Mouse (Mus musculus) naive thymus-derived CD4-positive, alpha-beta T cell, adult 5 months (primary cell): Measurements from ENCODE around the gene Pip4k2c. TPM values are rescaled to one million over a fixed set of nuclear protein-coding genes. Genes with fewer than 3 reads are reported as not detected.

Experiments used
- polyA plus RNA-seq: library from polyadenylated mRNA; unstranded; fragments of 100-300 nt; shearing (Covaris generic); gene quantifications from one replicate; pipeline ENCODE4 v1.2.1, GENCODE M21; 2017

Gene Pip4k2c
- polyA plus RNA-seq = 25.0 TPM

DNA sequence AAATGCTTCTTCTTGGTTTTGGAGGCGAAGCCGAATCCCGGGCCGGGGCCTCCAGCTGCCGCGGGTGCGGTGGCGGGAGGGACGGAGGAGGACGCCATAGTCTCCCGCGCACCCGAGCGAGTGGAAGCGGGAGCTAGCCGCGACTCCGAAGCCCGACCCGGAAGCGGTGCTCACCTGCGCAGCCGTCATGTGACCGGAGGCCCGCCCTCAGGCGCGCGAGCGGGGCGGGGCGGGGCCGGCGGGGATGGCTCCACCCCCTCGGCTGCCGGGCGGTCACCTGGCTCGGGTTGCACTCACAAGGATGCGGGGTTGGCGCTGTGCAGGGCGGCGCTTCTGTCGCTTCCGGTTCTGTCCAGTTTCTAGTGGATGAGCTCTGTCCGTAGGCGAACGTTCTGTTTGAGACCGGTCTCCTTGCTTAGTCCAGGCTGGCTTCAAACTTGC, at the start of gene Pip4k2c:
Gene Pip4k2c (minus strand): TSS at position 172 of the 441 bp plus-strand sequence.

DNA sequence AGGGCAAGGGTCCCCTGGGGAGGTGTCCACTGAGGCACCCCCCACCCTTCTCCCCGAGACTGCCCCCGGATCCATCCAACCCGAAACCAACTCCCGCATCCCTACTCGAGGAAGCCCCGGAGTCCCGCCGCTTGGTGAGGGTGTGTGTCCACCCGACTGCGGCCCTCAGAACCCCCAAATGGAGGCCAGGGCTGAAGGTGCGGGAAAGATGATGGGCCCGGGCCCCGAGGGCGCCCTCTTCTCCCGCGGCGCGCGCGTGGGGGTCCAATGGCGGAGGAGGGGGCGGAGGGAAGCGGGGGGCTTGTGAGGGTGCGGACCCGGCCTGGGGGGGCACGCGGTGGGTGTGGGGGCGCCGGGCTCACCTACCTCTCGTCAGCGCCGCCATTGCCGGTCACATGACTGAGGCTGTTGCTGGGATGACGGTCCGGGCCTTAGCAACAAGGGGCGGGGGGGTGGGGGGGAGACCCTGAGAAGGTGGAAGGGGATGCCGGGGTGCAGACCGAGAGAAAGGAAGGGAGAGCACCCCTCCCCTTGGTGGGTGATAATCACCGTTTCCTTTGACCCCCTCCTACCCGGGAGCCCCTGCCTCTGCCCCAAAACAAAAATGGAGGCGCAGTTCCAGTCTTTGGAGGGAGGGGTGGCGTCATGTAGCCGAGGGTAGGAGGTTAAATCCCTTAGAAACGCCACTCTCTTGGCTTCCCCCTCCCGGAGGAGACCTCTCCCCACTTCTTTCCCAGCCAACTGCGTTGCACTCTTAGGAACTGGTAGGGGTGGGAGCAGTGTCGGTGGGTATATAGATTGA, 15.9 kb downstream of the Pip4k2c start, which contains the start of gene Dtx3:
Gene Dtx3 (minus strand): TSS at position 401 of the 802 bp plus-strand sequence.

DNA sequence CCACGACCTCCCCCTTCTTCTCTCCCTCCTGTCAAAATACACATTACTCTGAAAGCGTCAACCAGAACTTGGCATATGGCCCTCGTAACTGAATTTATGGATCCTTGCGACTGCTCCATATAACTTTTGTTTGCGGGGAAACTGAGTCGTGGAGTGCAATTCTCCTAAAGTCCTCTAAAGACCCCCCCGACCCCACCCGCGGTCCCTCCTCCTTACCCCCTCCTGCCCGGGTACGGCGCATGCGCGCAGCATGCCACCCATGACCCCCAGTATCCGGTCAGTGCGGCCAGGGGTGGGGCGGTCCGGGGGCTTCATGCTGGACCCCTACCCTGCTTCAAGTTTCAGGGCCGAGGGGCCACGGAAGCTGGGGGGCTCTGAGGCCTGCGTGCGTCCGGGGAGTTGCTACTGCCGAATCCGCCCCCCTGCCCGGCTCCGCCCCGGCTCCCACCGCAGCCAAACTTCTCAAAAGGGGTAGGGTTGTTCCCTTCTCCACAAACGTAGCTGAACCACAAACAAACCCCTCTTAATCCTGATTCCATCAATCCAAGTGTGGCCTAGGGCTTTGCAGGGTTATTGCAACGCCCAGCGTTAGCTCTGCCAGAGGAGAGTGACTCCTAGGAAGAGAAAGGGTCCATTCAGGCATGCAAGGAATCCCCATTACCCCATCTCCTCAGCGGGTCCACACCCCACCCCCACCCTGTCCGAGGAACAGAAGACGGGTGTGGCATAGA, 21.6 kb downstream of the Pip4k2c start, which contains the start of gene Arhgef25:
Gene Arhgef25 (minus strand): TSS at position 433 of the 731 bp plus-strand sequence.

DNA sequence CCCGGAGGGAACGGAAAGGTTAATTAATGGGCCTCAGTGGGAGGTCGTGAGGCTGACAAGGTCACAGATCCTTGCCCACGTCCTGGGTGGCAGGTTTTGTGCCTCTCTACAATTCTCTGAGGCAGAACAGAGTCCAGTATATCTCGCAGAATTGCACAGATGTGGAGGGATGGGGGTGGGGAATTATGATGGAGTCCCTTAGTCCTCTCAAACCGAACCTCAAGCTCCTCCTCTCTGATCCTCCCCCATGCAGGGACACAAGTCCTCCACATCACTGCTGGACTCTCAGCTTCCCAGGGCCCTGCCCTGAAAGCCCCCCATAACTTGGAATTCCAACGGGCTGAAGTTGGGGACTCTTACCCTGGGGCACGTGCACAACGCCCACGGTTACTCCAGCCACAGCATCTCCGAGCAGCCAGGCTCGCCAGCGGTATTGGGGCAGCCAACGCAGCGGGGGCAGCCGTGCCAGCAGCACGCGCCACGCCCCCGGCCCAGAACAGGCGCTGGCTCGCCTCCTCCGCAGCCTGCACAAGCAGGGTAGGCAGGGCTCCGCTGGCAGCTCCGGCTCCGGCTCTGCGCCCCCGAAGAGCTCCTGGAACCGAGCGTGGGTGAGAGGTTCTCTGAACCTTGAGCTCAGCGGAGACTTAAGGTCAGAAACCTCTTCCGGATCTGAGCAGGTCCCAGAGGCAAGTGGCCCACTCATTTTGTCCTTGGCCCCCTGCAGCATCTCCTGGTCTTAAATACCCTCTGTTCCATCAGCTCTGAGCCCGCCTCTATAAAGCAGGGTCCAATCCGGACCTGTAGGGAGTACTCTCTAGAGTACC, 31.3 kb downstream of the Pip4k2c start, which contains the start of gene Slc26a10:
Gene Slc26a10 (minus strand): TSS at position 775 of the 824 bp plus-strand sequence.

GRCm38 (mm10) chr10:127164631-127165353, 46.6 kb downstream of the Pip4k2c start, which contains the start of gene B4galnt1:
Gene B4galnt1 (plus strand): TSS chr10:127165225.

Other genes with a start within 250 kb of the Pip4k2c start
- gene Ctdsp2, start 232.9 kb downstream of the Pip4k2c start, polyA plus RNA-seq = 48.7 TPM
- gene Avil, start 210.9 kb downstream of the Pip4k2c start, polyA plus RNA-seq = 0.35 TPM
- 20.8 TPM for gene Tsfm, start 180.7 kb downstream of the Pip4k2c start, polyA plus RNA-seq
- 25.5 TPM for gene Mettl1, start 170.2 kb downstream of the Pip4k2c start, polyA plus RNA-seq
- gene Eef1akmt3, start 170.1 kb downstream of the Pip4k2c start, polyA plus RNA-seq = not detected
- not detected for gene Cyp27b1, start 163.3 kb downstream of the Pip4k2c start, polyA plus RNA-seq
- 1.1 TPM for gene March9, start 151.4 kb downstream of the Pip4k2c start, polyA plus RNA-seq
- 124 TPM for gene Cdk4, start 148.1 kb downstream of the Pip4k2c start, polyA plus RNA-seq
- 25.6 TPM for gene Tspan31, start 141.3 kb downstream of the Pip4k2c start, polyA plus RNA-seq
- 18.8 TPM for gene Agap2, start 136.3 kb downstream of the Pip4k2c start, polyA plus RNA-seq
- 122 TPM for gene Os9, start 90.5 kb downstream of the Pip4k2c start, polyA plus RNA-seq
- gene B4galnt1, start 46.4 kb downstream of the Pip4k2c start, polyA plus RNA-seq = 512 TPM
- gene Slc26a10, start 30.9 kb downstream of the Pip4k2c start, polyA plus RNA-seq = 7.0 TPM
- not detected for gene Arhgef25, start 21.5 kb downstream of the Pip4k2c start, polyA plus RNA-seq
- 49.2 TPM for gene Dtx3, start 15.9 kb downstream of the Pip4k2c start, polyA plus RNA-seq
- gene Kif5a, start 51.8 kb upstream of the Pip4k2c start, polyA plus RNA-seq = not detected
- gene Dctn2, start 54.8 kb upstream of the Pip4k2c start, polyA plus RNA-seq = 83.7 TPM
- gene Mbd6, start 77.4 kb upstream of the Pip4k2c start, polyA plus RNA-seq = 8.6 TPM
- gene Mars, start 100.2 kb upstream of the Pip4k2c start, polyA plus RNA-seq = 62.5 TPM
- gene Arhgap9, start 110.4 kb upstream of the Pip4k2c start, polyA plus RNA-seq = 264 TPM
- gene Gli1, start 130.4 kb upstream of the Pip4k2c start, polyA plus RNA-seq = 0.47 TPM
- gene Inhbe, start 142.8 kb upstream of the Pip4k2c start, polyA plus RNA-seq = not detected
- not detected for gene Inhbc, start 158.8 kb upstream of the Pip4k2c start, polyA plus RNA-seq
- gene R3hdm2, start 168.7 kb upstream of the Pip4k2c start, polyA plus RNA-seq = 33.6 TPM